Mouse (Mus musculus) brain, embryonic 14.5 days (tissue): ENCODE measurements around the gene Anapc16. TPM values are rescaled to one million over a fixed set of nuclear protein-coding genes. Genes with fewer than 3 reads are reported as not detected.
A peak's percentile ranks its signal among the peaks of the same experiment; 100 is the strongest.

ENCODE experiments used
- DNase-seq: peaks from one replicate; pipeline ENCODE4 v3.0.0-alpha.2; 2011; ENCODE audit warnings: low read depth
- CTCF ChIP-seq: fragments of 200-500 bp; IDR thresholded peaks from 2 replicates; pipeline ENCODE4 v1.5.1; 2012; ENCODE audit warnings: inconsistent platforms, mild to moderate bottlenecking, moderate library complexity, borderline replicate concordance; ENCODE audit not compliant: insufficient read depth, insufficient read length; ENCODE audit errors: extremely low read depth
- POLR2A ChIP-seq: fragments of 200-500 bp; IDR thresholded peaks from 2 replicates; pipeline ENCODE4 v1.6.1; 2012; ENCODE audit warnings: mild to moderate bottlenecking, inconsistent platforms, borderline replicate concordance; ENCODE audit not compliant: poor library complexity, insufficient read depth, insufficient read length, severe bottlenecking; ENCODE audit errors: extremely low read depth
- polyA plus RNA-seq: library from polyadenylated mRNA; depleted of rRNA; stranded (reverse); fragments of >200 nt; gene quantifications from 2 replicates; pipeline ENCODE4 v1.2.3, GENCODE M21; 2012

Gene Anapc16
- polyA plus RNA-seq, 1 experiment = 85.9 TPM

- TF ChIP-seq POLR2A (no peak), CTCF (no peak)
- DNase-seq = no peak
Observed at GRCm38 (mm10) chr10:59978401-59978800, 24.5 kb downstream of the Anapc16 start.

GRCm38 (mm10) chr10:59977715-59978343 is 25.1 kb downstream of the Anapc16 start:
- no peak for TF ChIP-seq CTCF
- no peak for TF ChIP-seq POLR2A
- no peak for DNase-seq

GRCm38 (mm10) chr10:59977141-59977540 is 25.8 kb downstream of the Anapc16 start:
- TF ChIP-seq POLR2A = no peak
- TF ChIP-seq CTCF = no peak

GRCm38 (mm10) chr10:59974786-59975185 is 28.1 kb downstream of the Anapc16 start:
- TF ChIP-seq CTCF (no peak), POLR2A (no peak)
- DNase-seq = no peak

More at GRCm38 (mm10) chr10:59977141-59977540, 25.8 kb downstream of the Anapc16 start:
- no peak for DNase-seq

GRCm38 (mm10) chr10:59974191-59974664 is 28.7 kb downstream of the Anapc16 start:
- no peak for DNase-seq

GRCm38 (mm10) chr10:59973400-59973799 is 29.5 kb downstream of the Anapc16 start:
- TF ChIP-seq CTCF = no peak
- TF ChIP-seq POLR2A = no peak
- no peak for DNase-seq

More at GRCm38 (mm10) chr10:59974191-59974664, 28.7 kb downstream of the Anapc16 start:
- no peak for TF ChIP-seq CTCF
- no peak for TF ChIP-seq POLR2A

- no peak for DNase-seq
- TF ChIP-seq POLR2A = no peak
- TF ChIP-seq CTCF = no peak
Observed at GRCm38 (mm10) chr10:59972999-59973398, 29.9 kb downstream of the Anapc16 start.

- no peak for DNase-seq
- TF ChIP-seq POLR2A (no peak), CTCF (no peak)
Observed at GRCm38 (mm10) chr10:59972534-59972933, 30.4 kb downstream of the Anapc16 start.

GRCm38 (mm10) chr10:59971813-59972212 is 31.1 kb downstream of the Anapc16 start:
- no peak for DNase-seq
- no peak for TF ChIP-seq CTCF
- no peak for TF ChIP-seq POLR2A

- DNase-seq = no peak
- TF ChIP-seq POLR2A (no peak), CTCF (no peak)
Observed at GRCm38 (mm10) chr10:59970450-59971062, 32.4 kb downstream of the Anapc16 start.

- no peak for TF ChIP-seq CTCF
- TF ChIP-seq POLR2A = peak; percentile 46; the same call in 1 of the 2 replicates
- peak; percentile 90 for DNase-seq
Observed at GRCm38 (mm10) chr10:59969821-59970449, 33.0 kb downstream of the Anapc16 start.
